Mouse (Mus musculus) ovary, postnatal 36 days (tissue): ENCODE data around the gene Hoxa3.
A peak's percentile ranks its signal among the peaks of the same experiment; 100 is the strongest.

Experiments used
- DNase-seq: peaks from one replicate; pipeline ENCODE4 v3.0.0; 2022; ENCODE audit warnings: low spot score, mixed read lengths

Gene Hoxa3

GRCm38 (mm10) chr6:52246916-52247315 lies 33.8 kb upstream of the Hoxa3 start:
- no peak for DNase-seq

DNA sequence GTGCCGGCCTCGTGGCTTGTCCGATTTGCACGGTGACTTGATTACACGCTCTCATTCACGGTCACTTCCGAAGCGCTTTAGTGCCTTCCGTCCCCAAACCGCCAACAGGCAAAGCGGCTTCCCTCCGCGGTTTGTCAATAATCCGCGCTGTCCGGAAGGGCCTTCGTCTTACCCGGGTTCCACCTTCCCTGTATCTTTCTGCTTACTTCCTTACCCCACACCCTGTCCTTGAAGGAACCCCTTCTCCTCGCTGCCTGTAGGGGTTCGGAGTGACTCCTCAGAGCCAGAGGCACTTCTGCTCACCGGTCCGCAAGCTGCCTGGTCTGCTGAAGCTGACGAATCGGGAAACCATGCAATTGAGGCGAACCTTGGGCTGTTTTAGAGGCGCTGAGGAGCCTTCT lies 33.3 kb upstream of the Hoxa3 start:
- DNase-seq = no peak

- no peak for DNase-seq
These were observed 32.6 kb upstream of the Hoxa3 start, which contains the start of gene Hoxa11 for GRCm38 (mm10) chr6:52245757-52246142. TSS of gene Hoxa11 (minus strand) at chr6:52245810.

- DNase-seq = no peak
These were observed 32.1 kb upstream of the Hoxa3 start for GRCm38 (mm10) chr6:52245040-52245756.

- DNase-seq = no peak
These were observed 31.4 kb upstream of the Hoxa3 start for GRCm38 (mm10) chr6:52244471-52245039.

DNA sequence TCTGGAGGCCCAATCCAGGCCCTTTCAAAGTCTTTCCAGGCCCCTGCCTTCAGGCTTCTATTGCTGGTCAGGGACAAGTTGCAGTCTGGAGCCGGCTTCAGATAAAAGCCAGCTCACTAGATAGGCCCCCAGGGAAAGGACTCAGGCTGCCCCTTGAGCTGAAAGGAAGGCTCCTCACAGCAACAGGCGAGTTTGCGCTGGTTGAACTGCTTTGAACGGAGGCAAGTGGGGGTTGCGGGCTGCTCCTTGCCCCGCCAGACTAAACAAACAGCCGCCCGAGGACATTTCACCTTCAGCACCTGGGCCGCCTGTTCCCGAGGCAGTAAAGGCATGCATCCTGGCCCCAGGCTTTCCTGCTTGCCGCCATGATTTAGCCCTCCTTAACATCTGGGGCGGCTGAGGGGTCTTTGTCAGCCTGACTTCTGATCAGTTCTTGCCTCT lies 30.6 kb upstream of the Hoxa3 start:
- no peak for DNase-seq

- no peak for DNase-seq
These were observed 29.7 kb upstream of the Hoxa3 start for GRCm38 (mm10) chr6:52242801-52243332.

DNA sequence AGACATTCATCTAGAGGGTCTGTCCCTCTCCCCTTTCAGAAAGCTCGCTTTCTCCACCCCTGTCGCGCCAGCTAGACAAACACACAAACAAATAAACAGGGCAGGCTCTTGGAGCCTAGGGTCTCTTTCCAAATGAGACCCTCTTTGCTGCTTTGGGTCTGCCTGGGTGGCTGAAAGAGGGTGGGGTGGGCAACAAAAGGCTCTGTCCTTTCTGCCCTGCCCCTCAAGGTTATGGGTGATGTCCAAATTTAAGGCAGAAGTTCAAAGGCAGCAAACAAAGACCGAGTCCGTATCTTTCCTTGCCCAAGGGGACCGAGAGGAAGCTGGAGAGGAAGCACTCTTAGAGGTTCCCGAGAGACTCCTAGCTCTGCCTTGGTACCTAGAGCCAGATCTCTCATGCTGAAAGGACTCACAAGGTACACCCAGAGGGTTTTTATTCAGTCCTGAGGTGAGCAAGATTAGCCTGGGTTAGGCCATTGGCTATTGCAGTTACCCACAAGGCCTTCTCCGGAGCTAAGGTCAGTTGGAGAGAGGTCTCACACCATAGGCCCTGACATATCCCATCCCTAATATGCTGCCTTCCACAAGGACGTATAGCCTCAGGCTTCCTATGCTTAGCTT lies 28.0 kb upstream of the Hoxa3 start:
- DNase-seq = no peak

DNA sequence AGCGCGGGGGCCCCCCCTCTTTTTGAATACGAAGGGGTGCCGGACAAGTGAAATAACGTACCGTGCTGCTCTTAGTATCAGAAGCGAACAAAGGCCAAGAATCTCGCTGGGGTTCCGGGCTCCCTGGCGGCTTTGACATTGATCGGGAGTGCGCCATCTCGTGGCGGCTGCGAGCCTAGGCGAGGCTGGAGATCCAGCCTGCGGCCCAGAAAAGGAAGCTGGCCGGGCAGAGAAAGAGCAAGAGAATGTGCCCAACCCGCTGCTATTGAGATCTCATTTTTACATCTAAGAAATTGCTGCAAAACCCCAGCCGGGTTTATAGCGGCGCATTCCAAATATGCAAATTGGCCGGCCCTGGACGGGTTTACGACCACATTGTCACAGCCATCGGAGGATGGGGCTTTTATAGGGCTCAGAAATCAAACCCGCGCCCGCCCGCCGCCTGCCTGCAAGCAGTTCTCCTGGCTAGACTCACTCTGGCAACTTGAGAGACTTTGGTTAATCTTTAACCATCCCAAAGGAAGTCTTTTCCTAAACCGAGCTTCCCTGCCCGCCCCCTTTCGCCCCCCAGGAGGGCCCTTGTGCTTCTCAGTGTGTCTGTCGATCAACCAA lies 27.4 kb upstream of the Hoxa3 start, which contains the start of gene Hoxa10:
Gene Hoxa10 (minus strand): TSS at position 466 of the 612 bp plus-strand sequence.
- DNase-seq = peak; percentile 71

- DNase-seq = no peak
These were observed 26.7 kb upstream of the Hoxa3 start for GRCm38 (mm10) chr6:52239625-52240388.

DNA sequence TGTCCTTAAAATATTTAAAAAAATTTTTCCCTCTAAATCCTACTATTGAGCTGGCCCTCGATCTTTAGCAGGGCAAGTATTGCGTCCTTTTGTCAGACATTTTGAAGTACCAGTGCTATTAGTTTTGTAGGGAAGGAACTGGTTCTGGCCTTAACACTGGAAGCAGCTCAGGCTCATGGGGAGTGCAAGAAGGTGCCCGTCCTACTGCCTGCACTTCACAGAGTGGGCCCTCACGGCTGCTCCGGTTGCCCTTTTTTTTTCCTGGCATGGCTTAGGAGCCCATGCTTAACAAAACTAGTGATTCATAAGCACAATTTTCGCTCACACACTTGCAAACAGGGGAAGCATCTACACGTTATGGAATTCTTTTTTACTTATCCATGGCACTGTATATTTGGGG lies 25.8 kb upstream of the Hoxa3 start:
- DNase-seq = no peak

DNA sequence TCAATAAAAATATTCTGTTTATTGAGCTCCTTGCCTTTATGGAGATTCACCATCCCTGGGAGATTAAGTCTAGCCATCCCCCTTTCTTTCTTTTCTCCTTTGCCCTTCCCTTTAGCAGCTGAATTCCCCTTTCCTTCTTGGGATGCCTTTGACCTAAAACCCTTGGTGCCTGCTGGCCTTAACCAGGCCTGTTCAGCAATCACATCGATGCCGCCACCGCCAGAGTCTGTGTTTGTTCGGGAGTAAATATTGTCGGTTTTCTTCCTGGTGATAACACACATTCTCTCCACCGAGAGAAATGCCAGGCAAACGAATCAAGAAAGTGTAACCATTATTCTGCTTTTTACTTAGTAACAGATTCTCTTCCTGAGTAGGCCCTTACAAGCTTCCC lies 25.0 kb upstream of the Hoxa3 start:
- no peak for DNase-seq

GRCm38 (mm10) chr6:52237346-52238154 lies 24.4 kb upstream of the Hoxa3 start:
- no peak for DNase-seq

DNA sequence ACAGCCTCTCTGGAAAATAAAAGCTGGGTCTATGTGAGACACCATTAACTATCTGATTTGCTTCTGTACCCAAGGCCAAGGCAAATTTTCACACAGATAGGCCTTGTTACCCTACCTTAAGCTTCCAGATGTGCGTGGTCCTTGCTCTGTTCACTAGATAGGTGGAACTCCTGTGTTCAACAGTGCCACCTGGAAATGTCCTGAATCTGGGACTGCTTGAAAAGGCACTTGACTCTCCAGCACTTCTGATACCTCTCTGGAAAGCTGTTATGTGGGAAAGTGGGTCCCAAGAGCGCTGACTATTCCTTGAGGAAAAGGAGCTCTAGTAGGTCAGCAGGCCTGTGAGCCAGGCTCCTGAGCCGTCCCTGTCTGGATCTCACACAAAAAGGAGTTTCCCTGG lies 23.7 kb upstream of the Hoxa3 start:
- DNase-seq = no peak

GRCm38 (mm10) chr6:52235866-52236265 lies 22.7 kb upstream of the Hoxa3 start:
- no peak for DNase-seq

DNA sequence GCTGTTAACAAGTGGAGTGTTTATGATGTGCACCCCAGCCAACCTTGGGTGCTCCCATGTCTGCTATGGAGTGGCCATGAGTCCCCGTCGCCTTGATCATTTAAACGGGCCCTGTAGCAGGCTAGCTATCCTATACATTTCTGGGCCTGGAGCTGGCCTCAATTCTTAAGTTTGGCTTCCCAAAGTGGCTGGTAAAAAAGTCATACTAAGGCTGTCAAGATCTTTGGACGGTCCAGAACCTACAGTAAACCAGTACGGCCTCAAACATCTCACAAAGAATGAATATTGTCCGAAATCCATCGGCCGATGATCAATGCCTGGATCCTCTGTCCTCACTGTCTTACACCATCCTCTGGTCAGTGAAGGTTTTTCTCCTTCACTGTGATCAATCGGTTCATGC lies 22.1 kb upstream of the Hoxa3 start:
- DNase-seq = no peak

DNA sequence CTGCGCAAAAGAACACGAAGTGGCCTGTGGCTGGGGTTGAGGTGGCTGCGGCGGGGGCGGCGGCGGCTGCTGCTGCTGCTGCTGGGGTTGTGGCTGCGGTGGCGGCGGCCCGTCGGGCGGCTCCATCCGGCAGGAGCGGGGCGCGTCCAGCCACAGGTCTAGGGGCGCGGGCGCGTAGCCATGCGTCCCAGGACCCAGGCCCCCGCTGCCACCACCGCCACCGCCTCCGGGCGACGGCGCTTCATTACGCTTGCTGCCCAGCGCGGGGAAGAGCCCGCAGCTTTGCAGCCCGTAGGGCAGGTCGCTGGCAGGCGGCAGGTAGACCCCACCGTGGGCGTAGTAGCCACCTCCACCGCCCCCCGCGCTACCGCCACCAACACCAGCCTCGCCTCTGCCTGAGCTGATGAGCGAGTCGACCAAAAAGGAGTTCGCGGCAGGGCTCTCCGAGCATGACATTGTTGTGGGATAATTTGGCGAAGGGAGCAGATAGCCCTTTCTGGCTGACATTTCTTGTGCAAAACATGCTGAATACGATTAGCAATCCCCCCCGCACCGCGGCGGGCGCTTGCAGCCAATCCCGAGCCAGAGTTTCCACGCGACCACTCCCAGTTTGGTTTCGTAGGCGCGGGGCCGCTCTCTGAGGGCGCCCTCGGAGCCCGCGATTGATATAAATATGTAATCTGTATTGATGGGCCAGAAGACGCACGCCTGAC lies 21.4 kb upstream of the Hoxa3 start:
- no peak for DNase-seq

DNA sequence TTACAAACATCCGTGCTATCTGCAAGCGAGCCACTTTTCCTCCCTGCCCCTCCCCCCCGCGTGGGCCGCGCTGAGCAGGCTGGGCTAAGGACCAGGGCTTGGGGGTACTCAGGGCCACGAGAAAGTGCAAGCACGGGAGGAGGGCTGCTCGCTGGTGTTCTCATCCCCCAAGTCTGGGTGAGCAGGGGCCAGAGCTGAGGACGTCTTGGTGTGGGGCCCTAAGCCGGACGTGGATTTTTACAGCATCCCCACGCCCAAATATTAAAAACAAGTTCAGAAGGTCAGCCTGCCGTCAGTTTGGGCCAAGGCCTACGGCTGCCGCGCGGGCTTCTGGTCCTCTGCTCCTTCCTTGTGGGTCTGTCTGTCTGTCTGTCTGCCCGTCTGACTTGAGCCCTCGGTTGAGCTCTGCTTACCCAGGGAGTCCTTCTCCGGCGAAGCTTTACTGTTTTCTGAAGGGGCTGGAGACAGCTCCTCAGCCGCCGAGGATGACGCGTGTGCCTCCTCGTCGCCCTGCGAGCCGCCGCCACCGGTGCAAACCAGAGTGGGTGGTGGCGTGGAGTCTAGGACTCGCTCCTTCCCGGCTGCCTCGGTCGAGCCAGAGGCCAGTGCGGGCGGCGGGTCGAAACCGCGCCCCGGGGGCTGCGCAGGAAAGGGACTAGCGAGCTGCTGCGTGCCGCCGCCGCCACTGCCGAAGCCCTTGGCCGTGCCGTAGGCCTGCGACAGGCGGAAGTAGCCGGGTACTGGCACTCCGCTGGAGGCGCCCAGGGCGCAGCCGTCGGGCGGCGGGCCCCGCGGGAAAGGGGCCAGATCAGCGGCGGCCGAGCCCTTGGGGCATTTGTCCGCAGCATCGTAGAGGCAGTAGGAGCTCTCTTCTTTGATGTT lies 20.7 kb upstream of the Hoxa3 start:
- no peak for DNase-seq

DNA sequence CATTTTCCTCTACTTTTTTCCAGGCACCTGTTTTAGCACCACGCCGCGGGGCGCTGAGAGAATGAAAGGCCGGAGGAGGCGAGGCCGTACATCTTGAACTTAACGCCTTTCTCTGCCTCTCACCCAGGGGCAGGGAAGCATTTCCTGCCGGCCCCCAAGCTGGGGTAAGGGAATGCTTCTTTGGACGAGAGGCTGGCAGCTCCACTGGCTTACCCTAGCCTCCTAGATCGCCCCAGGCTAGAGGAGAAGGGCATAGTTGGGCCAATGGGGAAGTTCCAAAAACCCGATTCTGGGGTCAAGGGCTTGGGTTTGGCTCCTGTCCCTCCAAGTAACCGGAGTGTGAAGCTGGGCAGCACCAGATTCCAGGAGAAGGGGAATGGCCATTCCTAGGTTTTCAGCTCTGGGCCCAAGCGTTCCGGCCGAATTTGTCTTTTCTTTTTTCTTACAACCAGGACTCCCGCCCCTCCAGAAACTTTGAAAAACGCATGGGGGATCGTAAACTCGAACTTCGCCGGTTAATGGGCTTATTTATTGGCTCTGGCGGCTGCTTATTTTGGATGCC lies 19.9 kb upstream of the Hoxa3 start:
- no peak for DNase-seq
